Mouse (Mus musculus): ENCODE data around the gene Ctsd.

DNA sequence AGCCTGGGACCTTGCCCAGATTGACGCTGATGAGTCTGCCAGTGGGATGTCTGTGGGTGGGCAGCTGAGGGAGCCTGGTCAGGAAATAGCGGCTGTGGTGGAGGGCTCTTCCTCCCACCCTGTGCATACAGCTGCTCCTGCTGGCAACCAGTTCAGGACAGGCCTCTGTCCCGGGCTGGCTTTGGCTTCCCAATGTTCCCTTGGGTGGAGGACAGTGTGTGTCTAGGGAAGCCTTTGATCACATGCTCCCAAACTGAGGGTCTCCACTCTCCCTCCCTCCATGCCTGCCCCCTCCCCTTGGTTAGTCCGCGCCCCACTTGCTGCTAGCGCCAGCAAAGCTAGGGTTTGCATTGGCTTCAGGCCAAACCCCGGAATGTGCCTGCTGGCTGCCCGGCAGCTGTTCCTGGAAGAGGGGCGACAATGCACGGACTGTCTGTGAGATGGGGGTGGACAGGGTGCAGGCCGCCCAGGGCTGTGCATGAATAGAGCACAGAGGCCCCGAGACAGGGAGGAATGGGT is 42.4 kb upstream of the Ctsd start:
- TF ChIP-seq POLR2A (IDR thresholded peaks at IDR 0.05; ENCODE audit: borderline replicate concordance, extremely low read depth, low read depth, low read length), result no peak
- no peak for TF ChIP-seq CTCF (IDR thresholded peaks at IDR 0.05; ENCODE audit: insufficient read depth, low read length)
